Mouse (Mus musculus): ENCODE measurements around the gene Nfasc. TPM values are rescaled to one million over a fixed set of nuclear protein-coding genes. Genes with fewer than 3 reads are reported as not detected.
A peak's percentile ranks its signal among the peaks of the same experiment; 100 is the strongest.

Nfasc gene
- total RNA-seq, 2 experiments from 2014 or later = not detected

GRCm38 (mm10) chr1:132560907-132561700 lies 180.5 kb downstream of the Nfasc start:
- 0 out of 2 replicates have a peak, but pooled peaks have one; percentile 18 for ATAC-seq (replicated peaks; ENCODE audit: low FRiP score, poor library complexity, severe bottlenecking)

- ATAC-seq (replicated peaks; ENCODE audit: low FRiP score, poor library complexity, severe bottlenecking) = no peak
Observed at GRCm38 (mm10) chr1:132559045-132559444, 182.6 kb downstream of the Nfasc start.

- ATAC-seq (replicated peaks; ENCODE audit: low FRiP score, poor library complexity, severe bottlenecking) = peak; percentile 68
Observed at GRCm38 (mm10) chr1:132557901-132558631, 183.5 kb downstream of the Nfasc start.

DNA sequence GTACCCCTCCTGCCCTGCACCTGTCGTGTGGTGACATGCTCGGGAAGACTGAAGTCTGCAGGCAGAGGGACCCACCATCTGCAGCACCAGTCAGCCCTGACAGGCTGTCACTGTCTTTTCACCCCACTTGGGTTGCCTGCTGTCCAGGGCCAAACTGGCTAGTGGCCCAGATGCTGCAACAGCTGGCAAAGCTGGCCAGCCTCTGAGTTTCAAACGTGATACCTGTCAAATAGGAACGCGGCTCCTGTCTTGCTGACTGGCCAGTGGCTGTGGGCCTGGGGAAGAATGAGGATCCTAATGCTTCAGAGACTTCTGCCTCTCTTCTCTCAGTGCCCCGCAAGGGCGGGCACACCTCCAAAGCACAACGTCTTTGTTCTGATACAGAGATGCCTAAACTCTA lies 197.8 kb downstream of the Nfasc start:
- ATAC-seq (replicated peaks; ENCODE audit: low FRiP score, poor library complexity, severe bottlenecking) = no peak

- ATAC-seq (replicated peaks; ENCODE audit: low FRiP score, poor library complexity, severe bottlenecking) = no peak
Observed at GRCm38 (mm10) chr1:132542762-132543306, 198.8 kb downstream of the Nfasc start, which contains the start of gene Cntn2. Cntn2 (minus strand) TSS chr1:132543256.

- ATAC-seq (replicated peaks; ENCODE audit: low FRiP score, poor library complexity, severe bottlenecking) = no peak
Observed at GRCm38 (mm10) chr1:132541824-132542599, 199.6 kb downstream of the Nfasc start.

DNA sequence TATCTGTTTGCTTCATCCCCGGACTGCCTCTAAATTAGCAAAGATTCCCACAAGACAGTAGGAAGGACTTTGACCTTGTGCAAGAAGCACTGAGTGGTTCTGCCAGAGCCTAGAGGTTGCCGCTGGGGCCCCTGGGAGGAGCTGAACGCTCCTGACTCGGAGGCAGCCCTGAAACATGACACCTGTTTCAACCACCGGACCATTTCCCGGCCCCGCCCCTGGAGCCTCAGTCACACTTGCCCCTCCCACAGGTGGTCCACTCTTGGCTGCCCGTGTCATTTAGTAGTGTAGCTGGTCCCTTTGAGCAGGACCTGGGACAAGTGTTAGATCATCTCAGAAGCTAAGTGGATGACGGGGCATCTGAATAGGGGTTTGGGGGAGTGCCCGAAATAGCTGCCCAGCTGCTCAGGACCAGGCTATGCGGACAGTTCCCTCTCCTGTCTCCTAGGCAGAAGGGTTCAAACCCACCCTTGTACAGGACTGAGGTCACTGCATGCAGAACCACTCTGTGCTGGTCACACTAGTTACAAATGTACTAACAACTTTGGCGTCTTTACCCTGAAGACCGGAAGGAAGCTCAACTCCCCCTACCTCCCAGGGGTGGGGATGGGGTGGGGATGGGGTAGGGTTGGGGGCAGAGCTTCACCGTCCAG lies 200.3 kb downstream of the Nfasc start:
- ATAC-seq (replicated peaks; ENCODE audit: low FRiP score, poor library complexity, severe bottlenecking) = no peak

GRCm38 (mm10) chr1:132540701-132541100 lies 200.9 kb downstream of the Nfasc start:
- no peak for ATAC-seq (replicated peaks; ENCODE audit: low FRiP score, poor library complexity, severe bottlenecking)

DNA sequence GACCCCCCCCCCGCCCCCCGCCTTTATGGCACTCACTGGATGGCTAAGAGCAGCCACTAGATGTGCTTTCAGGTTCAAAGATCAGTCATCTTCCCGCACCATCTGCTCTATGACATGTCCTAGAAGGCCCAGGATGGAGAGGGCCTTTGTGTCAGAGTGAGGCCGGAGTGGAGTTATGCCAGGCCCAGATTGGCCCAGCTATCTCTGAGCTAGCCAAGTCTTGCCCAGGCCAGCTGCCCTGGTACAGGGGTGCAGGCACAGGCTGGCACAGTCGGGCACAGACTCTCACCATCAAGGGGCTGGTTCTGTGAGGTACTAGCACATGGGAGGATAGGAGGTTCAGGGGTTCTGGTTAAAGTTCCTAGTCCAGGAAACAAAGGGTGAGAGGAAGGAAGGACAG lies 203.9 kb downstream of the Nfasc start:
- ATAC-seq (replicated peaks; ENCODE audit: low FRiP score, poor library complexity, severe bottlenecking) = no peak

GRCm38 (mm10) chr1:132536416-132536815 lies 205.2 kb downstream of the Nfasc start:
- ATAC-seq (replicated peaks; ENCODE audit: low FRiP score, poor library complexity, severe bottlenecking) = no peak

DNA sequence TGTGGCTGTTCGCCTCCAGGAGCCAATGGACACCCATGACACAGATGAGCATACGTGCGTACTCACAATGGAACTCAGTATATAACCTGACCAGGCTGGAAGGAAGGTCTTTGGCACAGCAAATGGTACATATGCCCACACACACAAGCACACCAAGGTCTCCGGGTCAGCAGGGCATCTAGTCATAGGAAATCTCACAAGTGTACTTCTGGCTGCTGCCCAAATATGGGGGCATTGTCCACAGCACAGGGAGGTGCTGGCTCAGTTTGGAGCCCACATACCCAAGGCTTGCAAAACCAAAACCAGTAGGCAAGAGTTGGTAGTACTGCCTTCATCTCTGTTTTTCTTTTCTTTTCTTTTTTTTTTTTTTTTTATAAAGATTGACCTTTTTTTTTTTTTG lies 206.1 kb downstream of the Nfasc start:
- no peak for ATAC-seq (replicated peaks; ENCODE audit: low FRiP score, poor library complexity, severe bottlenecking)

GRCm38 (mm10) chr1:132533840-132534239 lies 207.8 kb downstream of the Nfasc start:
- ATAC-seq (replicated peaks; ENCODE audit: low FRiP score, poor library complexity, severe bottlenecking) = no peak

GRCm38 (mm10) chr1:132532521-132532920 lies 209.1 kb downstream of the Nfasc start:
- ATAC-seq (replicated peaks; ENCODE audit: low FRiP score, poor library complexity, severe bottlenecking) = no peak

GRCm38 (mm10) chr1:132530631-132531191 lies 210.9 kb downstream of the Nfasc start:
- no peak for ATAC-seq (replicated peaks; ENCODE audit: low FRiP score, poor library complexity, severe bottlenecking)

- no peak for ATAC-seq (replicated peaks; ENCODE audit: low FRiP score, poor library complexity, severe bottlenecking)
Observed at GRCm38 (mm10) chr1:132528647-132529334, 212.8 kb downstream of the Nfasc start.

DNA sequence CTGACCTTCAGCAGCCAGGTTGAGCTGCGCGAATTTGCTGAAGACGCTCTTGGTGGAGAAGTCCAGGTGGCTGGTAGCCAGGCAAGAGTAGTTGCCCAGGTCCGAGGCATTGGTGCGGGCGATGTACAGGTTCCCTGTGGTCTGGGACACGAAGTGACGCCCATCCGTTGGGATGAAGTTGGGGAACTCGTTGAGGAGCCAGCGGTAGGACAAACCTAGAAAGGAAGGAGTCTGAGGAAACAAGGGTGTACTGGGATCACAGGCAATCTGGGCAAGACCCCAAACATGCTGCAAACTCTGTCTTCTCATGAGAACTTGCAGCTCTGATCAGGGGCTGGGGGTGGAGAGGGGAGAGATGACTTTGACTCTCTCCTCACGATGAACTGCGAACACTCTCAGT lies 213.5 kb downstream of the Nfasc start:
- ATAC-seq (replicated peaks; ENCODE audit: low FRiP score, poor library complexity, severe bottlenecking) = no peak

- ATAC-seq (replicated peaks; ENCODE audit: low FRiP score, poor library complexity, severe bottlenecking) = peak; percentile 53
Observed at GRCm38 (mm10) chr1:132525832-132526231, 215.8 kb downstream of the Nfasc start.

GRCm38 (mm10) chr1:132523920-132524319 lies 217.7 kb downstream of the Nfasc start:
- peak; percentile 56 for ATAC-seq (replicated peaks; ENCODE audit: low FRiP score, poor library complexity, severe bottlenecking)

GRCm38 (mm10) chr1:132523048-132523447 lies 218.5 kb downstream of the Nfasc start:
- ATAC-seq (replicated peaks; ENCODE audit: low FRiP score, poor library complexity, severe bottlenecking) = no peak

Data from erythroblast, adult 5-6 weeks (primary cell).